Mouse (Mus musculus): ENCODE measurements around the gene Aste1. TPM values are rescaled to one million over a fixed set of nuclear protein-coding genes. Genes with fewer than 3 reads are reported as not detected.

Aste1 gene
- polyA plus RNA-seq, 1 experiment from 2014 or later: 11.4 TPM

GRCm38 (mm10) chr9:105376954-105377530 is 18.1 kb upstream of the Aste1 start:
- peak; percentile 60 for DNase-seq (ENCODE audit: low spot score)
- H3K4me1 ChIP-seq (replicated peaks; ENCODE audit: control insufficient read depth, insufficient read depth, low read length): peaks cover 8% of the 10 kb centered on the region

GRCm38 (mm10) chr9:105377622-105378021 is 17.6 kb upstream of the Aste1 start:
- no peak overlapping the region for H3K9ac ChIP-seq
- H3K4me2 ChIP-seq (replicated peaks): no peak overlapping the region
- no peaks in the 10 kb centered on the region for H3K9me3 ChIP-seq (ENCODE audit: control insufficient read depth, low read length)
- no peaks in the 10 kb centered on the region for H3K27me3 ChIP-seq (ENCODE audit: control insufficient read depth, insufficient read depth, low read length)
- H3K4me3 ChIP-seq (replicated peaks; ENCODE audit: low read length): no peak overlapping the region
- 68% methylated on average over 3 of the region's 3 CpGs for WGBS
- no peaks in the 10 kb centered on the region for H3K36me3 ChIP-seq (replicated peaks; ENCODE audit: control insufficient read depth, insufficient read depth)
- no peak overlapping the region for H3K27ac ChIP-seq
- DNase-seq (ENCODE audit: low spot score) (no peak), ATAC-seq (ENCODE audit: low FRiP score) (no peak)
- peaks cover 8% of the 10 kb centered on the region for H3K4me1 ChIP-seq (replicated peaks; ENCODE audit: control insufficient read depth, insufficient read depth, low read length)

More at GRCm38 (mm10) chr9:105376954-105377530, 18.1 kb upstream of the Aste1 start:
- ATAC-seq (ENCODE audit: low FRiP score): no peak
- no peak overlapping the region for H3K4me3 ChIP-seq (replicated peaks; ENCODE audit: low read length)
- H3K27me3 ChIP-seq (ENCODE audit: control insufficient read depth, insufficient read depth, low read length): no peaks in the 10 kb centered on the region
- H3K9ac ChIP-seq: no peak overlapping the region
- no peak overlapping the region for H3K27ac ChIP-seq
- no peaks in the 10 kb centered on the region for H3K36me3 ChIP-seq (replicated peaks; ENCODE audit: control insufficient read depth, insufficient read depth)
- H3K9me3 ChIP-seq (ENCODE audit: control insufficient read depth, low read length): no peaks in the 10 kb centered on the region
- no peak overlapping the region for H3K4me2 ChIP-seq (replicated peaks)
- 75% methylated on average over 7 of the region's 7 CpGs for WGBS

- no peak overlapping the region; the same call in 1 of the 2 replicates for H3K9ac ChIP-seq
- ATAC-seq (ENCODE audit: low FRiP score): peak; percentile 87
- H3K27ac ChIP-seq: peak overlapping the region; percentile 64
- H3K4me2 ChIP-seq (replicated peaks): peak overlapping the region; percentile 13; the same call in 1 of the 2 replicates
- H3K4me1 ChIP-seq (replicated peaks; ENCODE audit: control insufficient read depth, insufficient read depth, low read length): peaks cover 8% of the 10 kb centered on the region
- no peaks in the 10 kb centered on the region for H3K27me3 ChIP-seq (ENCODE audit: control insufficient read depth, insufficient read depth, low read length)
- no peak overlapping the region for H3K4me3 ChIP-seq (replicated peaks; ENCODE audit: low read length)
- H3K9me3 ChIP-seq (ENCODE audit: control insufficient read depth, low read length): no peaks in the 10 kb centered on the region
- DNase-seq (ENCODE audit: low spot score): peak; percentile 50
- 34% methylated on average over 8 of the region's 8 CpGs for WGBS
- H3K36me3 ChIP-seq (replicated peaks; ENCODE audit: control insufficient read depth, insufficient read depth): no peaks in the 10 kb centered on the region
Measured at GRCm38 (mm10) chr9:105379533-105380145, 15.6 kb upstream of the Aste1 start.

- WGBS: 82% methylated on average over 5 of the region's 5 CpGs
- H3K9ac ChIP-seq: no peak overlapping the region
- ATAC-seq (ENCODE audit: low FRiP score) (no peak), DNase-seq (ENCODE audit: low spot score) (no peak)
- H3K4me3 ChIP-seq (replicated peaks; ENCODE audit: low read length): no peak overlapping the region
- no peak overlapping the region for H3K27ac ChIP-seq
- H3K36me3 ChIP-seq (replicated peaks; ENCODE audit: control insufficient read depth, insufficient read depth): no peaks in the 10 kb centered on the region
- H3K9me3 ChIP-seq (ENCODE audit: control insufficient read depth, low read length): no peaks in the 10 kb centered on the region
- H3K4me1 ChIP-seq (replicated peaks; ENCODE audit: control insufficient read depth, insufficient read depth, low read length): no peaks in the 10 kb centered on the region
- no peak overlapping the region for H3K4me2 ChIP-seq (replicated peaks)
- no peaks in the 10 kb centered on the region for H3K27me3 ChIP-seq (ENCODE audit: control insufficient read depth, insufficient read depth, low read length)
Measured at GRCm38 (mm10) chr9:105387403-105387802, 7.8 kb upstream of the Aste1 start.

- Histone ChIP-seq H3K27ac (no peak overlapping the region), H3K27me3 (ENCODE audit: control insufficient read depth, insufficient read depth, low read length) (no peaks in the 10 kb centered on the region), H3K9me3 (ENCODE audit: control insufficient read depth, low read length) (no peaks in the 10 kb centered on the region), H3K36me3 (replicated peaks; ENCODE audit: control insufficient read depth, insufficient read depth) (no peaks in the 10 kb centered on the region), H3K4me2 (replicated peaks) (no peak overlapping the region), H3K9ac (no peak overlapping the region), H3K4me1 (replicated peaks; ENCODE audit: control insufficient read depth, insufficient read depth, low read length) (no peaks in the 10 kb centered on the region), H3K4me3 (replicated peaks; ENCODE audit: low read length) (no peak overlapping the region)
- ATAC-seq (ENCODE audit: low FRiP score): no peak
- WGBS: 11% methylated on average over 4 of the region's 4 CpGs
- DNase-seq (ENCODE audit: low spot score): peak; percentile 88
Measured at GRCm38 (mm10) chr9:105389289-105389688, 5.9 kb upstream of the Aste1 start.

- Histone ChIP-seq H3K27ac (no peak overlapping the region), H3K36me3 (replicated peaks; ENCODE audit: control insufficient read depth, insufficient read depth) (no peaks in the 10 kb centered on the region), H3K4me3 (replicated peaks; ENCODE audit: low read length) (no peak overlapping the region), H3K4me1 (replicated peaks; ENCODE audit: control insufficient read depth, insufficient read depth, low read length) (no peaks in the 10 kb centered on the region; the same call in 1 of the 2 replicates), H3K9me3 (ENCODE audit: control insufficient read depth, low read length) (no peaks in the 10 kb centered on the region), H3K4me2 (replicated peaks) (no peak overlapping the region), H3K9ac (no peak overlapping the region), H3K27me3 (ENCODE audit: control insufficient read depth, insufficient read depth, low read length) (no peaks in the 10 kb centered on the region)
- DNase-seq (ENCODE audit: low spot score) (no peak), ATAC-seq (ENCODE audit: low FRiP score) (no peak)
- WGBS: 51% methylated on average over 5 of the region's 5 CpGs
Measured at GRCm38 (mm10) chr9:105390616-105391015, 4.6 kb upstream of the Aste1 start.

GRCm38 (mm10) chr9:105394720-105395119 is 472 bp upstream of the Aste1 start:
- peak overlapping the region; percentile 63 for H3K4me2 ChIP-seq (replicated peaks)
- 12% methylated on average over 11 of the region's 11 CpGs for WGBS

GRCm38 (mm10) chr9:105408549-105408948 is 13.4 kb downstream of the Aste1 start:
- Histone ChIP-seq H3K4me3 (replicated peaks; ENCODE audit: low read length) (no peak overlapping the region), H3K9ac (no peak overlapping the region), H3K9me3 (ENCODE audit: control insufficient read depth, low read length) (no peaks in the 10 kb centered on the region), H3K27ac (no peak overlapping the region), H3K27me3 (ENCODE audit: control insufficient read depth, insufficient read depth, low read length) (no peaks in the 10 kb centered on the region), H3K4me1 (replicated peaks; ENCODE audit: control insufficient read depth, insufficient read depth, low read length) (no peaks in the 10 kb centered on the region), H3K4me2 (replicated peaks) (no peak overlapping the region), H3K36me3 (replicated peaks; ENCODE audit: control insufficient read depth, insufficient read depth) (peaks cover 67% of the 10 kb centered on the region)
- ATAC-seq (ENCODE audit: low FRiP score) (no peak), DNase-seq (ENCODE audit: low spot score) (peak; percentile 31)
- WGBS: 92% methylated on average over 6 of the region's 6 CpGs

More at GRCm38 (mm10) chr9:105394720-105395119, 472 bp upstream of the Aste1 start:
- ATAC-seq (ENCODE audit: low FRiP score) (no peak; the same call in 1 of the 2 replicates), DNase-seq (ENCODE audit: low spot score) (no peak)
- H3K4me3 ChIP-seq (replicated peaks; ENCODE audit: low read length): peak overlapping the region; percentile 64
- no peak overlapping the region for H3K27ac ChIP-seq
- no peaks in the 10 kb centered on the region for H3K9me3 ChIP-seq (ENCODE audit: control insufficient read depth, low read length)
- peaks cover 22% of the 10 kb centered on the region; the same call in 1 of the 2 replicates for H3K4me1 ChIP-seq (replicated peaks; ENCODE audit: control insufficient read depth, insufficient read depth, low read length)
- 0 out of 2 replicates have a peak, but pooled peaks cover 9% of the 10 kb centered on the region for H3K36me3 ChIP-seq (replicated peaks; ENCODE audit: control insufficient read depth, insufficient read depth)
- H3K9ac ChIP-seq: peak overlapping the region; percentile 60
- no peaks in the 10 kb centered on the region for H3K27me3 ChIP-seq (ENCODE audit: control insufficient read depth, insufficient read depth, low read length)

GRCm38 (mm10) chr9:105459032-105459431 is 63.8 kb downstream of the Aste1 start:
- Histone ChIP-seq H3K36me3 (replicated peaks; ENCODE audit: control insufficient read depth, insufficient read depth) (peaks cover 57% of the 10 kb centered on the region), H3K27me3 (ENCODE audit: control insufficient read depth, insufficient read depth, low read length) (no peaks in the 10 kb centered on the region), H3K4me1 (replicated peaks; ENCODE audit: control insufficient read depth, insufficient read depth, low read length) (no peaks in the 10 kb centered on the region), H3K4me2 (replicated peaks) (no peak overlapping the region), H3K9ac (no peak overlapping the region), H3K9me3 (ENCODE audit: control insufficient read depth, low read length) (no peaks in the 10 kb centered on the region), H3K4me3 (replicated peaks; ENCODE audit: low read length) (no peak overlapping the region), H3K27ac (no peak overlapping the region)
- WGBS: 93% methylated on average over 13 of the region's 13 CpGs
- DNase-seq (ENCODE audit: low spot score): no peak
- no peak for ATAC-seq (ENCODE audit: low FRiP score)
